Mouse (Mus musculus) myocyte (in vitro differentiated cells): ENCODE measurements at regions not wholly inside any gene's neighbourhood (a gene's known extent, or its start where the extent isn't known, plus 50 kb on each side); places are given as distances from the start of the nearest gene placed in this dataset.

Experiments used
- E2F4 ChIP-seq: IDR thresholded peaks from one replicate; pipeline ENCODE4 v1.6.1; 2011; ENCODE audit warnings: mild to moderate bottlenecking, control low read depth, moderate library complexity; ENCODE audit not compliant: insufficient read depth
- MAX ChIP-seq: IDR thresholded peaks from one replicate; pipeline ENCODE4 v1.6.1; 2011; ENCODE audit warnings: low read depth, mild to moderate bottlenecking, control low read depth
- MYOD1 ChIP-seq, 3 experiments: IDR thresholded peaks; one replicate each; pipeline ENCODE4 v1.6.1; 2011; ENCODE audit warnings: control low read depth in 2 of 3, low read depth in 2 of 3, mild to moderate bottlenecking in 2 of 3, moderate library complexity in 1 of 3; ENCODE audit not compliant: insufficient read length in 2 of 3, control insufficient read depth in 1 of 3
- MYOG ChIP-seq, 3 experiments: IDR thresholded peaks; one replicate each; pipeline ENCODE4 v1.6.1; 2011; ENCODE audit warnings: control low read depth in 2 of 3, low read depth in 2 of 3, mild to moderate bottlenecking in 2 of 3; ENCODE audit not compliant: insufficient read length in 2 of 3, control insufficient read depth in 1 of 3, insufficient read depth in 1 of 3
- POLR2A ChIP-seq: IDR thresholded peaks from one replicate; pipeline ENCODE4 v1.6.1; 2011; ENCODE audit warnings: low read depth, mild to moderate bottlenecking, control low read depth, moderate library complexity; ENCODE audit not compliant: insufficient read length
- POLR2AphosphoS2 ChIP-seq: IDR thresholded peaks from one replicate; pipeline ENCODE4 v1.6.1; 2011; ENCODE audit warnings: low read depth, control low read depth; ENCODE audit not compliant: insufficient read length
- REST ChIP-seq: IDR thresholded peaks from one replicate; pipeline ENCODE4 v1.6.1; 2011; ENCODE audit warnings: mild to moderate bottlenecking, control low read depth, moderate library complexity; ENCODE audit not compliant: insufficient read depth, insufficient read length
- SRF ChIP-seq: IDR thresholded peaks from one replicate; pipeline ENCODE4 v1.6.1; 2011; ENCODE audit warnings: low read depth; ENCODE audit not compliant: control insufficient read depth, insufficient read length
- TCF12 ChIP-seq: IDR thresholded peaks from one replicate; pipeline ENCODE4 v1.6.1; 2011; ENCODE audit warnings: mild to moderate bottlenecking, control low read depth; ENCODE audit not compliant: poor library complexity, insufficient read depth, severe bottlenecking
- USF1 ChIP-seq: IDR thresholded peaks from one replicate; pipeline ENCODE4 v1.6.1; 2011; ENCODE audit warnings: low read depth, mild to moderate bottlenecking, control low read depth, moderate library complexity

- TF ChIP-seq POLR2A (no peak), MYOD1 (IDR thresholded peaks at IDR 0.05; ENCODE audit: control insufficient read depth in 1 of 3, insufficient read length in 2 of 3, low read depth in 2 of 3) (no peak), REST (no peak), MAX (no peak), TCF12 (no peak), USF1 (no peak), E2F4 (no peak), POLR2AphosphoS2 (no peak), MYOG (IDR thresholded peaks at IDR 0.05; ENCODE audit: control insufficient read depth in 1 of 3, insufficient read depth in 1 of 3, insufficient read length in 2 of 3, low read depth in 2 of 3) (no peak), SRF (no peak)
Measured at GRCm38 (mm10) chr15:74426989-74427388, 209.2 kb downstream of the Mroh4 start.
